Mouse (Mus musculus) MEL (cell line): ENCODE data around the gene Hfm1. TPM values are rescaled to one million over a fixed set of nuclear protein-coding genes. Genes with fewer than 3 reads are reported as not detected.

Experiments used
- DNase-seq: peaks from one replicate; pipeline ENCODE4 v3.0.0; 2011; ENCODE audit warnings: low read depth, low spot score
- H3K27ac ChIP-seq: 2 replicates; pipeline ENCODE4 v1.5.1; 2012; ENCODE audit warnings: low read depth, mild to moderate bottlenecking, control low read depth, low read length, moderate library complexity; ENCODE audit not compliant: control insufficient read depth
- H3K27me3 ChIP-seq, 2 experiments: fragments of 150-350 bp in 1 of 2; sonication (generic) in 1 of 2; 2 replicates each; pipeline ENCODE4 v1.6.1; 2012; ENCODE audit warnings: low read length in 2 of 2, mild to moderate bottlenecking in 2 of 2, improper control_type of control experiment in 1 of 2, moderate library complexity in 1 of 2; ENCODE audit not compliant: insufficient read depth in 2 of 2, control insufficient read depth in 1 of 2
- H3K36me3 ChIP-seq, 2 experiments: 2 replicates each; pipeline ENCODE4 v1.6.1; 2012 to 2014; ENCODE audit warnings: low read length in 2 of 2, improper control_type of control experiment in 1 of 2, inconsistent platforms in 1 of 2, mild to moderate bottlenecking in 1 of 2; ENCODE audit not compliant: insufficient read depth in 2 of 2, control insufficient read depth in 1 of 2
- H3K4me1 ChIP-seq, 2 experiments: fragments of 150-350 bp in 1 of 2; sonication (generic) in 1 of 2; 2 replicates each; pipeline ENCODE4 v1.6.1; 2012; ENCODE audit warnings: low read length in 2 of 2, improper control_type of control experiment in 1 of 2, mild to moderate bottlenecking in 1 of 2; ENCODE audit not compliant: insufficient read depth in 2 of 2, control insufficient read depth in 1 of 2
- H3K4me3 ChIP-seq, 2 experiments: fragments of 150-350 bp in 1 of 2; sonication (generic) in 1 of 2; 2 replicates each; pipeline ENCODE4 v1.5.1; 2012; ENCODE audit warnings: low read depth in 2 of 2, low read length in 2 of 2, mild to moderate bottlenecking in 2 of 2, moderate library complexity in 2 of 2, control low read depth in 1 of 2, improper control_type of control experiment in 1 of 2; ENCODE audit not compliant: control insufficient read depth in 1 of 2, insufficient read depth in 1 of 2
- H3K79me2 ChIP-seq: 2 replicates; pipeline ENCODE4 v1.6.1; 2012; ENCODE audit warnings: mild to moderate bottlenecking, low read length, moderate library complexity; ENCODE audit not compliant: control insufficient read depth, poor library complexity, insufficient read depth
- H3K9ac ChIP-seq: 2 replicates; pipeline ENCODE4 v1.6.1; 2012; ENCODE audit warnings: low read depth, mild to moderate bottlenecking, control low read depth, low read length, moderate library complexity; ENCODE audit not compliant: control insufficient read depth, poor library complexity, severe bottlenecking
- H3K9me3 ChIP-seq: fragments of 150-350 bp; sonication (generic); replicated peaks from 2 replicates; pipeline ENCODE4 v1.6.1; 2012; ENCODE audit warnings: mild to moderate bottlenecking, low read length, improper control_type of control experiment, moderate library complexity; ENCODE audit not compliant: insufficient read depth
- BHLHE40 ChIP-seq: IDR thresholded peaks from 2 replicates; pipeline ENCODE4 v1.6.1; 2012; ENCODE audit warnings: low read depth, mild to moderate bottlenecking, inconsistent platforms, low read length, improper control_type of control experiment, borderline replicate concordance
- CHD1 ChIP-seq: IDR thresholded peaks from 2 replicates; pipeline ENCODE4 v1.6.1; 2012; ENCODE audit warnings: low read depth, mild to moderate bottlenecking, inconsistent platforms, low read length, improper control_type of control experiment
- CHD2 ChIP-seq: IDR thresholded peaks from 2 replicates; pipeline ENCODE4 v1.6.1; 2011; ENCODE audit warnings: low read length, improper control_type of control experiment
- CTCF ChIP-seq, 3 experiments: IDR thresholded peaks in 2 of 3; conservative IDR thresholded peaks in 1 of 3; 2 replicates each; pipeline ENCODE4 v1.5.1; 2011 to 2012; ENCODE audit warnings: low read length in 3 of 3, low read depth in 2 of 3, mild to moderate bottlenecking in 2 of 3, improper control_type of control experiment in 1 of 3, inconsistent platforms in 1 of 3, mixed read lengths in 1 of 3, moderate library complexity in 1 of 3; ENCODE audit not compliant: control insufficient read depth in 1 of 3, insufficient read depth in 1 of 3, poor library complexity in 1 of 3, severe bottlenecking in 1 of 3
- ELF1 ChIP-seq: IDR thresholded peaks from 2 replicates; pipeline ENCODE4 v1.6.1; 2014; ENCODE audit warnings: low read depth, mild to moderate bottlenecking, inconsistent platforms, low read length, improper control_type of control experiment, moderate library complexity
- GABPA ChIP-seq: IDR thresholded peaks from 2 replicates; pipeline ENCODE4 v1.6.1; 2012; ENCODE audit warnings: low read depth, mild to moderate bottlenecking, inconsistent platforms, low read length, improper control_type of control experiment, moderate library complexity
- GATA1 ChIP-seq: IDR thresholded peaks from 2 replicates; pipeline ENCODE4 v1.6.1; 2011; ENCODE audit warnings: low read depth, low read length, improper control_type of control experiment
- JUND ChIP-seq: IDR thresholded peaks from 2 replicates; pipeline ENCODE4 v1.6.1; 2011; ENCODE audit warnings: low read depth, mild to moderate bottlenecking, improper control_type of control experiment, low read length
- KAT2A ChIP-seq: conservative IDR thresholded peaks from 2 replicates; pipeline ENCODE4 v1.6.1; 2012; ENCODE audit warnings: low read depth, low read length, improper control_type of control experiment, inconsistent platforms
- MEF2A ChIP-seq: IDR thresholded peaks from 2 replicates; pipeline ENCODE4 v1.6.1; 2014; ENCODE audit warnings: low read depth, mild to moderate bottlenecking, inconsistent platforms, low read length, improper control_type of control experiment; ENCODE audit not compliant: poor library complexity, insufficient replicate concordance, severe bottlenecking; ENCODE audit errors: extremely low read depth
- MXI1 ChIP-seq: IDR thresholded peaks from 2 replicates; pipeline ENCODE4 v1.6.1; 2011; ENCODE audit warnings: mild to moderate bottlenecking, low read depth, low read length, improper control_type of control experiment
- MYB ChIP-seq: IDR thresholded peaks from 2 replicates; pipeline ENCODE4 v1.6.1; 2011; ENCODE audit warnings: mild to moderate bottlenecking, low read depth, low read length, improper control_type of control experiment
- POLR2A ChIP-seq, 2 experiments: IDR thresholded peaks; 2 replicates each; pipeline ENCODE4 v1.6.1; 2011 to 2012; ENCODE audit warnings: low read length in 2 of 2, mild to moderate bottlenecking in 2 of 2, control low read depth in 1 of 2, improper control_type of control experiment in 1 of 2, low read depth in 1 of 2, moderate library complexity in 1 of 2; ENCODE audit not compliant: control insufficient read depth in 1 of 2, insufficient read depth in 1 of 2, poor library complexity in 1 of 2
- RAD21 ChIP-seq: IDR thresholded peaks from 2 replicates; pipeline ENCODE4 v1.6.1; 2011; ENCODE audit warnings: mild to moderate bottlenecking, low read depth, low read length, improper control_type of control experiment
- RCOR1 ChIP-seq: IDR thresholded peaks from 2 replicates; pipeline ENCODE4 v1.6.1; 2012; ENCODE audit warnings: low read depth, mild to moderate bottlenecking, inconsistent platforms, low read length, improper control_type of control experiment
- SIN3A ChIP-seq: IDR thresholded peaks from 2 replicates; pipeline ENCODE4 v1.6.1; 2012; ENCODE audit warnings: low read length, improper control_type of control experiment, inconsistent platforms
- SMC3 ChIP-seq: IDR thresholded peaks from 2 replicates; pipeline ENCODE4 v1.6.1; 2011; ENCODE audit warnings: low read depth, low read length, improper control_type of control experiment
- TBP ChIP-seq: IDR thresholded peaks from 2 replicates; pipeline ENCODE4 v1.8.0; 2011; ENCODE audit warnings: low read depth, low read length, improper control_type of control experiment
- TCF12 ChIP-seq: IDR thresholded peaks from 2 replicates; pipeline ENCODE4 v1.6.1; 2014; ENCODE audit warnings: low read depth, mild to moderate bottlenecking, inconsistent platforms, low read length, improper control_type of control experiment, moderate library complexity
- UBTF ChIP-seq: IDR thresholded peaks from 2 replicates; pipeline ENCODE4 v1.6.1; 2012; ENCODE audit warnings: low read depth, mild to moderate bottlenecking, inconsistent platforms, low read length, improper control_type of control experiment, moderate library complexity, borderline replicate concordance; ENCODE audit not compliant: insufficient read depth
- USF1 ChIP-seq: IDR thresholded peaks from 2 replicates; pipeline ENCODE4 v1.6.1; 2014; ENCODE audit warnings: low read depth, mild to moderate bottlenecking, inconsistent platforms, low read length, improper control_type of control experiment, moderate library complexity
- ZC3H11A ChIP-seq: IDR thresholded peaks from 2 replicates; pipeline ENCODE4 v1.6.1; 2012; ENCODE audit warnings: low read depth, mild to moderate bottlenecking, inconsistent platforms, low read length, improper control_type of control experiment
- ZKSCAN1 ChIP-seq: IDR thresholded peaks from 2 replicates; pipeline ENCODE4 v1.6.1; 2012; ENCODE audit warnings: low read depth, mild to moderate bottlenecking, inconsistent platforms, low read length, improper control_type of control experiment, moderate library complexity
- polyA plus RNA-seq, 2 experiments: library from polyadenylated mRNA; stranded (reverse) in 1 of 2; unstranded in 1 of 2; fragments of >175 nt in 1 of 2; fragments of >200 nt in 1 of 2; gene quantifications; 2 replicates each; pipeline versions ENCODE4 v1.2.1 to v1.2.4; 2012; ENCODE audit warnings: low replicate concordance in 2 of 2, low read depth in 1 of 2; ENCODE audit not compliant: insufficient read length in 2 of 2, insufficient read depth in 1 of 2, missing spikeins in 1 of 2
- total RNA-seq: library from RNA; depleted of rRNA; stranded (reverse); fragments of 300-350 nt; gene quantifications from 2 replicates; pipeline ENCODE4 v1.2.3, GENCODE M21; 2012

The Hfm1 gene
- total and polyA plus RNA-seq, 3 experiments = not detected

DNA sequence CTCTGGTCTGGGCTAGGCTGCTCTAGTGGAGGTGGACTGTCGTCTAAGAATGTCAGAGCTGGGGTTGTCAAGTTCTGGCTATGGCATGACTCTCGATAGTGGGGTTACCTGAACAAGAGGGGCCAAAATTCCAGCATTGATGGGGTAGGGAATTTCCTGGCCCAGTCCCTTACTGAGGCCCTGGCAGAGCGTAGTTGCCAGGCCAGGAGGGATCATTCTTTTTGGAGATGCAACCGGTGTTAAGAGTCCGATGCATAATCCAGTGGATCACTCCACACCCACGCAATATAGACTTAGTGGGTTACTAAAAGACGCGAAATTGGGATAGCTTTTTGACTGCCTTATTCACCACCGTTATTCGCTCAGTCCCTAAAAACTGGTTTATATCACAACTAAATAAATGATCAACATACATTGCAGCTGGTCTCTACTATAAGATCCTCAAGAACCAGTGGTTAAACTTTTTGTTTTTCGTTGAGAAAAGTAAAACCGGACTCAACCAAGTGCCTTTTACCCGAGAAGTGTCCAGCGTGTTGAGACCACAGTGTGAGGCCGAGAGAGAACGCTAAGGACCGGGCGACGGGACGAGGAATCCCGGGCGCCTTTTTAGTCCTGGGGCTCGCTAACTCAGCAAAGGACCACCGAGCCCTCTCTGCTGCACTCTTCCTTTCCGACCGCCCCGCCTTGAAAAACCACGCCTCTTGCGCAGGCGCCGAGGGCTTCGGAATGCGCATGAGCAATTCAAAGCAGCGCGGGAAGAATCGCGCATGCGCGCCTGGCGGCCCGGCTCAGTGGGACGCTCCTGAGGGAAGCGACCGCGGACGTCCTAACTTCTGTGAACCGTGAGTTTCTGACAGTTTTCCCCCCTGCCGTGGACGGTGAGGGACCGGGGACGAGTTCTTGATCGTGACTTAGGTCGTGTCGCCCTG, 37.7 kb upstream of the Hfm1 start, which contains the start of gene Cdc7 (continued):
- TF ChIP-seq BHLHE40 (no peak), TBP (0 out of 2 replicates have a peak, but pooled peaks have one; percentile 61), TCF12 (peak; percentile 54; the same call in 1 of the 2 replicates), GATA1 (no peak), JUND (no peak), ZKSCAN1 (no peak), CTCF (IDR thresholded peaks at IDR 0.05 in 2 of 3, conservative IDR thresholded peaks at IDR 0.05 in 1 of 3; ENCODE audit: control insufficient read depth in 1 of 3, insufficient read depth in 1 of 3, low read depth in 2 of 3, low read length in 3 of 3, poor library complexity in 1 of 3, severe bottlenecking in 1 of 3) (no peak), USF1 (no peak)

DNA sequence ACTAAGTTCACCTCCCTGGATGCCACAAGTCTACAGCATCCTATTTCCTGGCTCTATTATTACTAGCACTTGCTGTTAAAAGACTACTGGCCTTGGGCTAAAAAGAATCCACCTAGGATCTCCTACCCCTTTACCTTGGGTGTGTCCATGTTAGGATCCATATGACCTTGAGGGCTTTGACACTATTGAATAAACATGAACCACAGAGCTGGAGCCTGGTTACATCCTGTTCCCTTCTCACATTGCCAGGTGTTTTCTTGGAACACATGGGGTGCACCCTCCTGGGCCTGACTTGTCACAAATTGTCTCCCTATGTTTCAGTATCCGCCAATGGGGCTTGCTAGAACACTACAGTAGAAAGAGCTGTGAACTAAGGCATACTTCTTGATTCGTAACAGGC, 34.3 kb upstream of the Hfm1 start:
- no peak for DNase-seq
- Histone ChIP-seq H3K9me3 (no peaks in the 10 kb centered on the region), H3K27me3 (no peaks in the 10 kb centered on the region)
- TF ChIP-seq SIN3A (no peak), RCOR1 (no peak), TBP (no peak), GABPA (no peak), ELF1 (no peak), ZC3H11A (no peak), MXI1 (no peak), POLR2A (IDR thresholded peaks at IDR 0.05; ENCODE audit: control insufficient read depth in 1 of 2, insufficient read depth in 1 of 2, low read depth in 1 of 2, low read length in 2 of 2, poor library complexity in 1 of 2) (no peak), SMC3 (no peak), RAD21 (no peak), JUND (no peak), MYB (no peak), UBTF (no peak), CHD1 (no peak), CHD2 (no peak), KAT2A (no peak), MEF2A (no peak)
- TF ChIP-seq, all 39 proteins: peak for 0
- H3K27ac ChIP-seq = no peak overlapping the region
- peaks cover 0 to 7% of the 10 kb centered on the region in 2 experiments; a peak in 2 of 4 replicates for H3K36me3 ChIP-seq
- H3K4me1 ChIP-seq = peaks cover 0 to 10% of the 10 kb centered on the region in 2 experiments; a peak in 2 of 4 replicates
- H3K4me3 ChIP-seq = no peak overlapping the region
- peaks cover 12% of the 10 kb centered on the region for H3K79me2 ChIP-seq
- H3K9ac ChIP-seq = no peak overlapping the region
